Mouse (Mus musculus) right cerebral cortex, adult 18-20 months (tissue): ENCODE measurements around the gene Rabep1.
A peak's percentile ranks its signal among the peaks of the same experiment; 100 is the strongest.
"Not testable (repeated sequence)": the region's sequence is repeated elsewhere in the genome, so short reads cannot be mapped to it uniquely, and the experiment has no call there.

Experiments
- DNase-seq: peaks from one replicate; pipeline ENCODE4 v3.0.0; 2022; ENCODE audit warnings: mixed read lengths

Gene Rabep1

DNA sequence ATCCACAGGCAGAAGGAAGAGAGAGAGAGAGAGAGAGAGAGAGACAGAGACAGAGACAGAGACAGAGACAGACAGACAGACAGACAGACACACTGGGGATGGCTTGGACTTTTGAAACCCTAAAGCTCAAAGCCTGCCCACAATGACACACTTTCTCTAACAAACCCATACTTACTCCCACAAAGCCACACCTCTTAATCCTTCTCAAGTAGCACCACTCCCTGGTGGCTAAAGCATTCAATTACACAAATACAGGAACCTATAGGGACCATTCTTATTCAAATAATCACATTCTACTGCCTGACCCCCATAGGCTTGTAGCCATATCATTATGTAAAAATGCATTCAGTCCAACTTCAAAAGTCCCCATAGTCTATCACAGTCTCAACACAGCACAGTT, 11.2 kb upstream of the Rabep1 start:
- no peak for DNase-seq

DNA sequence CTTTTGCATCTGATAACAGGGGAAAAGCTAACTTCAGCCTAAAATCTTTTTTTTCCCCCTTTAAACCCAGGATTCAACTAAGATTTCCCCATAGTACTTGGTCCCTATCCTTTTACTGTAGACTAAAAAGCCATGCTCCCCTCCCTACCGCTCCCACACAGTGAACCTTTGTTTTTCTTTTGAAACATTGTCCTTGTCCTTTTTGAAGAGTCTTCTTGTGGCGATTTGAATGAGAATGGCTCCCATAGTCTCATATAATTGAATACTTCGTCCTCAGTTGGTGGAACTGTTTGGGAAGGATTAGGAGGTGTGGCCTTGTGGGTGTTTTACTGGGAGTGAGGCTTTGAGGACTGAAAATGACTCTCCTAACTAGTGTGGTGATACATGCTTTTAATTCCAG, 10.7 kb upstream of the Rabep1 start:
- DNase-seq, result no peak

DNA sequence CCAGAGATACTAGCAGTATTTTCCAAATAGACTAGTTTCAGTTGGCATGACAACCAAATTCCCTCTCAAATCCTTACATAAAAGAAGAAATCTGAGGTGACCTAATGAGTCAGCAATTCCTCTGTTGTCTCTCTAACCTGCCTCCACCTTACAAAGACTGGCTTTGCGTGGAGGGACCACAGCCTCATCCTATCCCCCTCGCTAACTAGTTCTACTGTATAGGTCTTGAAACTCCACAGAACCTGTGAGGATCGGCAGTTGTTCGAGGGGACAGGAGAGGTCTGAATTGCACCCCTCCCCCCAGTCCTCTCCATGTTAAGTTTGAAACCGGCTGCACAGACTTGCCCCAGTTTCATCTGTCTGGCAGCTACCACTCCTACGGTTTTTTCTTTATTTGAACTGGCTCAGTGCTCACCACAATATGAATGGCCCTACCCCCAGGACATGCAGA, 9.2 kb upstream of the Rabep1 start:
- peak; percentile 39 for DNase-seq

DNA sequence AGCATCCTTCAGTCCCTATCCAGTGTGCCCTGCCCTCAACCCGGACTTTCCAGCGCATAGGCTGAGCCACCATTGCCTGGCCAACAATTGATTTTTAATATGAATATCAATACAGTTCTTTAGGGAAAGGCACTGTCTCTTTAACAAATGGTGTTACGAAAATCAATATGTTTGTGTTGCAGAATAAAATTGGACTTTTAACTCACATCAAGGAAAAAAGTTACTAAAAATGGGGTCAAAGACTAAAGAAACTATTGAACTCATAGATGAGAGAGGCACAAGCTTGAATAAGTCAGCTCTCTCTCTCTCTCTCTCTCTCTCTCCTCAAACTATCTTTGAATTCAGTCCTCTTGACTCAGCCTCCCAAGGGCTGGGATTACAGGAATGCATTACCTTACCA, 7.5 kb upstream of the Rabep1 start:
- no peak for DNase-seq

DNA sequence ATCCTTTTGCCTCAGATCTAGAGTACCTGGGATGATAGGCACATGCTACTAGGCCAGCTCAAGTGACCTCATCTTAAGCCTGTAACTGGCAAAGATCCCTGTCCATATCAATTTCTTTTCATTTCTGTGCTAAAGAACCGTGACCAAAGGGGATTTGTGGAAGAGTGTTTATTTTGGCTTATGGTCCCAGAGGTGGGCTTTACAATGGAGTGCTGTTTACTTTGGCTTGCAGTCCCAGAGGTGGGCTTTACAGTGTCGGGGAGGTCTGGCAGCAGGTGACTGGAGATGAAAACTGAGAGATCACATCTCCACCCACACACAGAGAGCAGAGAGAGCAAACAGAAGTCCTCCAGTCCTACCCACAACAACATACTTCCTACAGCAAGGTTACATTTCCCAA, 6.0 kb upstream of the Rabep1 start:
- no peak for DNase-seq

DNA sequence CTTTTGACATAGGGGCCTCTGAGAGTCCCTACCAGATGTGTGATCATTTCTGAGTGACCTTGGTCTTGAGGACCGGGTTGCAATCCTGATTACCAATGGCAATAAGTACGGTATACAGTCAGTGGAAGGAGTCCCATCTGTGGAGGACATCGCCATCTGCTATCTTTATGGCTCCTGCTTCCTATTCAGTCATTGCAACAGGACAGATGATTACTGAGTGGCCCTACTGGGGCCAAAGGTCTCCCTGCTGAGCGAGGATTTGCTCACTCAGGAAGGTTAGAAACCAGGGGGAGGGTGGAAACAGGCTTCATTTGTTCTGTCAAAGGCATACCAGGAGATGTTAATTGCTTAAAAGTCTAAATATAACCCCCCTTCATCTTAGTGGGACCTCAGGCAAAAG, 1.6 kb upstream of the Rabep1 start:
- DNase-seq, result no peak

DNA sequence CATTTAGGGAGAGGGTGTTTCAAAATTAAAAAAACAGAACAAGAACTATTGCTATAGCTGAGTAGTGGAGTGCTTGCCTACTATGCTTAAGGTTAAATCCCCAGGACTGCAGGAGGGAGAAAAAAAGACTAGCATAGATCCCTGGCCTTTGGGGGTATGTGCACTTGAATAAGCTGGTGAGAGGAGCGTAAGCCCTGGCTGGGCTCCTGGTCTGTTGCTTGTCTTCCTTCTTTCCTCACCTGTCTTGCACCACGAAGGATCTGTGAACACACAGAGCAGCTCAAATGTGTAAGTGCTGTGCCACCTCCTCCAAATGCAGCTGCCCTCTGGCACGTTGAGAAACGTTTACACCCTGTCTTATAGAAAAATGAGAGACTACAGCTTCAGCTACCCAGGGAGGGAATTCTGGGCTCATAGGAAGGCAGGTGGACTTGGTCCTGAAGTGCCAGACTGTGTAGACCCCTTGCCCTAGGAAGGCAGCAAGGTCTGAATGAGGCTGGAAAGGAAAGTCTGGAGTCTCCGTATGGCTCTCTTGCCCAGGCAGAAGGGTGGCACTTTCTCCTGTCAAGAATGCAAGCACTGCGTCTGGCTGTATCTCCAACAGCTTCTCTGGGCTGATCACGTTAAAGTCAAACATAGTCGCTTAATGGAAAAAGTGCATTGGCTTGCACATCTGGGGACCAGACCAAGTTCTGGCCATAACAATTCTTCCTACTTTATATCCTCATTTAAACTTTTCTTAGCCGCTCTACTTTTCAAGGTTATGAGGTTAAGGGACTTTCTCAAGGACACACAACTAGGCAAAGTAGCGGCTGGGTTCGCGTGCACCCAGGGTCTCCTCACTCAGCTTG, 652 bp upstream of the Rabep1 start:
- DNase-seq, result no peak

DNA sequence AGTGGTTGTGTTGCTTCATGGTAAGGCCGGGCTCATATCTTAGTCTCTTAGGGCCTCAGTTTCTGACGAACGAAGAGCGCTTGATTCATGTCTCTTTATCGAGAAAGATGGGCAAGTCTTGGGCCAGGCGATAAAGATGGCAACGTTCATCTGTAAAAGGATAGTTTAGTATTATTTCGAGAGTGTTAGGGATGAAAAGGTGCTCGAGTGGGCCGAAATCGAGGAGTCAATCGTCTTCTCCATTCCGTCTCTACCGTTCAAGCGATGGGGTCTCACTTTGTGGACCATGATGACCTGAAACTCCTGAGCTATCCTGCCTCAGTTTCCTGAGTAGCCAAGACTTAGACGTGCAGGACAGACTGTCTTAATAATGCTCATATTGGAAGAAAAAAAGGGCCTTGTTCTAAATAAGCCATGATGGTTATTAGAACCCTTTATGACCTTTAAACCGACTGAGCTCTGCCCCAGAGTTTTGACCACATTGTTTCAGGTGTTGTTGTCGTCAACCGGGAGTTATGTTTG, 940 bp downstream of the Rabep1 start:
- no peak for DNase-seq

DNA sequence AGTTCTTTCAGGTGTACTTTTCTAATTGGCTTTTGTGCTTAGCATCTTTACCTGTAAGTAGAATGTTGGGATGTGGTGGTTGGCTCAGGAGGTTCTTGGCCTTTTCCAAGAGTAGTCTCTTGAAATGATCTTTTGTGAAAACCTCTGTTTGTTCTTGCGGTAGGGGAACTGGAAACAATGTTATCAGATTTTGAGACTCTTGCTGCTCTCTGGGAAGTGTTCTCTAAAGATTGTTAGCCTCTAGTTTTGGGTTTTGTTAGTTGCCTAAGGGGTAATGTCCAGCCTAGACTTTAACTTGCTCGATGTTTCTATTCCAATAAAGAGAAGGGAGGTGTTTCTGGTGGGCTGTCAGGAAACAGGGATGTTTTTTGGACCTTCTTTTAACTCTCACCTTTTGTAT, 1.5 kb downstream of the Rabep1 start:
- no peak for DNase-seq

DNA sequence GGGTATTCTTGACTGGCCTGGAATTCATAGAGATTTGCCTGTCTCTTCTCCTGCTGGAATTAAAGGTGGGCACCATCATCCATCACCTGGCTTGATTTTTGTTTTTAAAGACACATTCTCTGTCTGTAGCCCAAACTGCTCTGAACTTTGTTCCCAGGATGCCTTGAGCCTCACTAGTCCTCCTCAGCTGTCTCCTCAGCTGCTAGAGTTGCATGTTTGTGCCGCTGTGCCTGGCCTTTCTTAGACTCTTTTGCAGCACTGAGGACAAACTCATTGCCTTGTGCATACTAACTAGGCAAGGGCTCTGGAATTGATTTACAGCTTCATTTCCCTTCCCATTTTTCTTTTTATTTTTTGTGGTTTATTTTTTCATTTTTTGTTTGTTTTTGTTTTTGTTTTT, 15.8 kb downstream of the Rabep1 start:
- no peak for DNase-seq

DNA sequence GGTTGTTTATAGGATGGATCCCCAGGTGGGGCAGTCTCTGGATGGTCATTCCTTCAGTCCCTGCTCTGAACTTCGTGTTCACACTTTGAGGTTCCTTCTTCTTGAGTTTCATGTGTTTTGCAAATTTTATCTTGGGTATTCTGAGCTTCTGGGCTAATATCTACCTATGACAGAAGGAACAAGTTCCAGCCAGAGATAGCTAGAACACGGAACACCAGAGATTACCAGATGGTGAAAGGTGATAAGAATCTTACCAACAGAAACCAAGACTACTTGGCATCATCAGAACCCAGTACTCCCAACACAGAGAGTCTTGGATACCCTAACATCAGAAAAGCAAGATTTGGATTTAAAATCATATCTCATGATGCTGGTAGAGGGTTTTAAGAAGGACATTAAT, 18.6 kb downstream of the Rabep1 start:
- DNase-seq, result not testable (repeated sequence)

DNA sequence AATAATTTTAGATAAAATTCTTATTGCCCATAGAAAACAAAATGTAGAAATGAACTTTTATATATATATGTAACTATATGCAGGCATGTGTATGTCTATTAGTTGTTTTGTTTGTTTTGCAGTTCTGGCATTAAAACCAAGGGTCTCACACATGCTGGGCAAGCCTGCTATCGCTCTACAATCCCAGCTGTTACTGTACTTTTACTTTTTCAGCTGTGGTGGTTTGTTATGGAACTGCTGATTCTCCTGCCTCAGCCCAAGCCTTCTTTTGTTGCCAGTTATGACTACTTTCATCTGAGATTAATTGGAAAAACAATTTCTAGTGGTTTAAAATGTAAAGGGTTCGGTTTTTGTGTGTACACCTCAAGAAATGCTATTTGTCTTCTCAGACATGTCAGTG, 20.6 kb downstream of the Rabep1 start:
- DNase-seq, result no peak

DNA sequence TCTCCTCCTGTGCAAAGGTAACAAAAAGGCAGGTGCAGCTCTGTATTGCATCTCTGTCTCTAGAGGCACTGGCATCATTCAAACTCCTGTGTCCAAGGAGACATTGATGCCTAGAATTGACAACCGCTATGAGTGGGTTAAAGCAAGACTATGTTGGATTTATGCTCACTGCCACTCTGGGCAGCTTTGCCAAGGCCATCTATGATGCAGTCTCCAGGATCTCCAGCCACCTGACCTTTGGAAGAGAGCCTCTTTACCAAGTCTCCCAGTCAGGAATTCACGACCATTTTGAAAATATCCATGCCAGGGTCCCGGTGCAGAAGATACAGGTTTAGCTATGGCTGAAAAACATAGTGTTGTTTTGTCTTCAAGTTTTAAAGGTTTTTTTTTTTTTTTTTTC, 24.7 kb downstream of the Rabep1 start:
- no peak for DNase-seq

DNA sequence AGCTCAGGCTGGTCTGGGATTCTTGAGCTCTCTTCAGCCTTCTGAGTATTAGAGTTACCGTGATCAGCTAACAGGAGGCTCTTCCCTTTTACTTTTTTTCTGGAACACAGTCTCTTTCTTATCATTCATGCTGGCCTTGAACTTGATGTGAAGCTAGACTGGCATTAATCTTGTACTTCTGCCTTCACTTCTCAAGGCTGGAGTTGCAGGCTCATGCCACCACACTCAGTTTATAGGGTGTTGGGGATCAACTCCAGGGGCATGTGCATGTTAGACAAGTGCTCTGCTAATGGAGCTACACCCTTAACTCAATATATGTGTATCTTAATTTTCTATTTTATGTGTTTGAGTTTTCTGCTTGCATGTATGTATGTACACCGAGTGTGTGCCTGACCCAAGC, 25.2 kb downstream of the Rabep1 start:
- no peak for DNase-seq

DNA sequence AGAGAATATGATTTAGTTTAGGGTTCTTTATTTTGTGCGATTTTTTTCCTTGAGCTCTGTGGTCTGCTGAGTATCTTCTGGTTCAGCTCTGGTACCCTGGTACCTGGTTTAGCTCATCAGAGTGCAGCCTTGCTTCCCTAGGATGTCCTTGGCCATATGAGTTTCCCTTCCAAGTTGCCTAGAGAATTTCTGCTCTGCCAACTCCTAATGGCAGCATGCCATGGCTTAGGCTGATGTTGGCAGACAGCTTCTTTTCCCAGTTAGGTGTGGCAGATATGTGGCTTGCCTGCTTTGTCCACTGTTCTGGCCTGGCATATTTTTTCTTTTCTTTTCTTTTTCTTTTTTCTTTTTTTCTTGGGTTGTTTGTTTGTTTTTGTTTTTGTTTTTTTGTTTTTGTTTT, 25.8 kb downstream of the Rabep1 start:
- DNase-seq, result peak; percentile 74

DNA sequence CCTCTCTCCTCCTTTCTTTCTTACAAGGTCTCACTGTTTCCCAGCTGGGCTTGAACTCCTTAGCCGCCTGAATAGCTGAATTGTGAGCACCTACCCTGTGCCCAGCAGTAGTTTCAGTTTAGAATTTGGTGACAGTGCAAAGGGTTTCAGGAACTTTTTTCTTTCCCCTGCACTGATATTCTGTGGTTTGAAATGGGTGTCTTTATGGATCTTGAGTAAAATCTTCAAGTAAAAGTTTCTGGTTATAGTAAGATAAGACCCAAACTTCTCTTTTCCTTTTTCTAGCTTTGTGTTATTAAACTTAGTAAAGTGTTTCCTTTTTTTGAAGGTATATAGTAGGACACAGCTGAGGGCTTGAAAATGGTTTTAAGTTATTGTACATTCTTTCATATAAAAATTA, 26.5 kb downstream of the Rabep1 start:
- no peak for DNase-seq

DNA sequence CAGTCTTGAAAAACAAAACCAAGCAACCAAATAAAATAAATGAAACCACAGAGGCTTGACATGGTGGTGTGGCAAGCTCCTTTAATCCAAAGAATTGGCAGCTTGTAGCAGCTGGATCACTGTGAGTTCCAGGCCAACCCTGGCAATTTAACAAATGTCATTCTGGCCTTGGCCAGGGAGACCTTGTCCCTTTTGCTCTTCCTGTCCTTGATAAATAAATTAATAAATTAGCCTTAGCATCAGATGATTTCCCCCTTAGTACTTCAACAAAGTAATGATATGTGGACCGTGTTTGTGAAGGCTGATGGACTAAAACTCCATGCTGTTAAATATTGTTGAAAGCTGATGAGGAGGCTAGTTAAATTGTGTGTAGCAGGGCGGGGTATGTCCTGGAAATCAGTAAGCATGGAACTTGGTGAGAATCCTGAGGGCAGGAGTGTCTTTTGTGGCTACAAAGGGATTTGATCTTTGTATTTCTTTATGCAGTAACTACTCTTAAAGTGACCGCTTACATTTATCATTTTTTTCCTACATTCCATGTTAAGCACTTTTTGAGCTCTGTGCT, 27.3 kb downstream of the Rabep1 start:
- DNase-seq, result no peak

DNA sequence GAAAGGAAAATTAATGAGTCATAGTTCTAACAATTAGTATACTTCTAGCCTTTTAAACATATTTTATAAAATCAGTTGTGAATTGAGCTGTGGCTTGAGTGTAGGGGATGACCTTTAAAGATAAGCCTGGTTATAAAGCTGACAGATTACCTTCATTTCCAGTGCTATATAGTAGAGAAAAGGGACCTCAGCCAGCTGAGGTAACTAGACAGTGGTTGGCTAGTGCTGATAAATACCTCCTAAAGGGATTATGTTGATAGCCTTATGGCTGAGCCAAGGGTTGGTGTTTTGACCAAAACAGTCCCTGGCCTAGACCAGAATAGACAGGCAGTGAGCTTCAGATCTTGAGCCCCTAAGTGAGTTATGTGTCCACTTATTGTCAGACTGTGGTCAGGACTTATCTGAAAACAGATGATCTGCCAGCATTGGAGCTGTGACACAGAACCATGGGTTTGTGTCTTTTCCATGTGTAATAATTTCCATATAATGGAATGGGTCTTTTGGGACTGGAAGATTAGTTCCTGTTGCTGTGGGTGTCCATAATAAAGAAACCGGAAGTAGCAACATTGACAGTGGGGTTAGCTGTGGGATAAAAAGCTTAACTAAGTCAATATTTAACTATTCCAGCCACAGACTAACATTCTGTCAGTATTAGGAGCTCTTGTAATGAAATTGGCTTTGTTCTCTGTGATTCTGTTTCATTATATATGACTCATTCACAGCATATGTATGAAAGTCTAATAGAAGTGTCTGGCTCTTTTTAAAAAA, 29.5 kb downstream of the Rabep1 start:
- DNase-seq, result no peak

DNA sequence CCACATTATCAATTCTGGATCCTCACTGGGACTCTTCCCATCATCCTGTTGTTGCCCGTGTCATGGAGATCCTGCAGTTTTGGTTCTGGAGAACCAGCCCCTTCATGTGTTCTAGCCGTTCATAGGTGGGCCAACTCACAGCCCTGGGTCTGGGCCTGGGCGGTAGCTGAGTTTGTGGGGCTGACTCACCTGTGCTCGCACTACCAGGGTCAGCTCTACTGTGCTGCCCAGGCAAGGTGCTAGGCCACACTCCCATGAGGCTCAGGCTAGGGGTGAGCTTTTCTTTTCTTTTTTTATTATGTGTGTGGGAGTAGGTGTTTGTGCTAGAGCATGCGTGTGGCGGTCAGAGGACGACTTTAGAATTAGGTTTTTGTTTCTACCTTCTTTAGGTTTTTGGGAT, 33.1 kb downstream of the Rabep1 start:
- DNase-seq, result no peak

DNA sequence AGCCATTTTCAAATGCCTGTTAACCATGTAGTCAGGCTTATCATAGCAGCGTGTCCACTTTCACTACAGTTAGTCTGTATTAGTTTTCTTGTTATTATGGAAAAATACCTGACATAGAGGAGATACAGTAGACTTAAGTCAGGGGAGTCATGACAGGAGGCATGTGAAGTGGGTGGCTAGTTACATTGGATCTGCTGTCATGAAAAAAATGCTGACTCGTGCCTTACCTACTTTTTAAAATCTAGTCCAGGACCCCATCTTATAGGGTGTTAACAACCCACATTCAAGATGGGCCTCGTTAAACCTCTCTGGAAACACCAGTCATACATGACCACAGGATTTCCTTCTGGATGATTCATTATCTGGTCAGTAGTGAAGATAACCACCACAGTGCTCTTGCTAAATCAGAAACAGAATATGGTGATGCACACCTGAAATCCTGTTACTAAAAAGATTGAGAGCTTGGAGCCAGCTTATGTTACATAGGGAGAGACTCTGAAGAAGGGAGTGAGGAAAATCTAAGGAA, 38.4 kb downstream of the Rabep1 start:
- DNase-seq, result no peak

DNA sequence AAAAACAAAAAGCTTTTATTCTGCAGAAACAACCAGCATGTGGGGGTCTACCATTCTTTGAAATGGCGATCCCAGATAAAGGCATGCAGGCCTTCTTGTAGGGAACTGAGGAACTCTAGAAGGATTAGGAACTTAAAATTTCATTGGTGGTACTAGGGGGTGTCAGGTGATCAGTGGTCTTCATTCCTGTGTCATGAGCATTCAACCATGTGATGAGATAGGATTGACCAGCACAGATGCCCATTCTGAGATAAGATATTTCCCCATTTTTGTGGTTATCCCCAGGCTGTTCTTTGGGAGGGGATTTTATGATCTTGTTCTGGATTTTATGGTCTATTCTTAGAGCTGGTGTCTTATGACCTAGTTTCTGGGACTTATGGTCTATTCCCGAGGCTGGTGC, 46.1 kb downstream of the Rabep1 start:
- no peak for DNase-seq

DNA sequence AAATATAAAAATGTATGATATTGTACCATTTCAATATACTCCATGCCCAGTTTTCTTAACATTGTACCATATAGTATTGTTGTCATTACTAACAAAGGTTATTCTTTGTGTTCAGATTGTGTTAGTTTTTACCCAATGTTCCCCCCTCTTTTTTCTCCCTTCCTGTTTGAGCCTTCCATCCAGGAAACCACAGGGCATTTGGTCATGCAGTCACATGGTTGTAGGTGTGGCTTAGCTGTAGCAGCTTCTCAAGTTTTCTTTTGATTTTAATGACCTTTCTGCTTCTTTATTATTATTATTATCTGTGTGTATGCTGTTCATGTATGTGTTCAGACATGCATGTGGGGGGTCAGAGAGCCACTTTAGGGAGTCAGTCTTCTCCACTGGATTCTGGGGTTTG, 47.0 kb downstream of the Rabep1 start:
- DNase-seq, result no peak

DNA sequence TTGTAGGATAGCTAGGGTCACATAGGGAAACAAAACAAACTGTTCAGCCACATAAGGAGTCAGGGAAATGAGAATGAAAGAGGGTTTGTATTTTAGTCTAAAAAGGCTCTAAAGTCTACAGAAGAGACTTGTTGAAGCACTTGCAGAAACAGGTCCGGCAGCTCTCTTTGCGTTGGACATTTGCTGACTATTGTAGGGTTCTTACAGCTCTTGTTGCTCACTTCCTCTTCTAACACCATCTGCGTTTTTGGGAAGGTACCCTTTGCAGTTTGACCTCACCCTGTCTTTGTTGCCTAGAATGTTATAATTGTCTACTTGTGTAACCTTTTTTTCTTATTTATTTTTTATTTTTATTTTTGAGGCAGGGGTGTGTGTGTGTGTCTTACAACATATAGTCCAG, 53.1 kb downstream of the Rabep1 start:
- no peak for DNase-seq

DNA sequence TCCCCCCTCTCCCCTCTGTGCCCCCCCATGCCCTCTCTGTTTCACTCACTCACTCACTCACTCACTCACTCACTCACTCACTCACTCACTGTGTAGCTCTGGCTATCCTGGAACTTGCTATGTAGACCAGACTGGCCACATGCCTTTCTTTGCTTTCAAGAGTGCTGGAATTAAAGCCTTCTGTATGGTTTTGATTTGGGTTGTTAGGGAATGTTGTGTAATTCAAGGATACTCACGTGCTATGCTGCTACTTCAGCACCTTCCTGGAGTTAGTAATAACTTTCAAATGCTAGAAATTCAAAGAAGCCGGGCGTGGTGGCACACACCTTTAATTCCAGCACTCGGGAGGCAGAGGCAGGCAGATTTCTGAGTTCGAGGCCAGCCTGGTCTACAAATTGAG, 53.6 kb downstream of the Rabep1 start:
- not testable (repeated sequence) for DNase-seq
